Mouse (Mus musculus): ENCODE data around the gene Fli1. TPM values are rescaled to one million over a fixed set of nuclear protein-coding genes. Genes with fewer than 3 reads are reported as not detected.

The Fli1 gene
- polyA plus RNA-seq, 1 experiment from 2014 or later = 3.6 TPM

DNA sequence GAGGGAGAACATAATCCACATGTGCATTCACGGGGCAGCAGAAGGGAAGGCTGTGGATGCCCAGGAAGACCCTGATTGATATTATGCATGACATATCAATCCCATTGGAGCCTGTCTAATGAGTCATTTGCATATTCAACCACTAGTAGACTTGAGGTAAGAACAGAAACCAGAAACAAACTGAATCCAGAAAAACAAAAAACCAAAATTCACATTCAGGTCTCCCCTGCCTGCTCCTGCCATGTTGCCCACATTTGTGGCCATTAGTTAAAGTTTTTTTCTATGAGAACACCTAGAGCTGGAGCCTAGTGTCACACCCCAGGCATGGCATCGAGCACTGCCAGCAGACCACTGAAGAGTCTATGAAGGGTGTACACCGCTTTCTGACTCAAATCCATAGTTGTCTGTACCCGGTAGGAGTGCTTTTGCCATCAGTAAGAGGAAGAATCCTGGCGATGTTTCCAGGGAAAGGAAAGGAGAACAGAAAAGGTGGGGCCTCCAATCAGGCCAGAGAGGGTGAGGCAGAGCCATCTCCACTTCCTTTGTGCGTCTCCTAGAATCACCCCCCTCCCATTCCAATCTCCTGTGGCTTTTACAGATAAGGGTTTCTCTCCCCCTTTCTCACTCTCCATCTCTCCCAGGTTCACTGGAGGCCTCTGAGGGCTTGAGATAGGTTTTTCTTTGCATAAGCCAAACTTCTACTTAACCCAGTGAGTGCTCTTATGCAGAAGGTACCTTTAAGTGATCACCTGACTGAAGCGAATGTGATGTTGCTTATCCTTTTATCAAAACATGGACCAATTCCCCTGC, 32.0 kb downstream of the Fli1 start:
- H3K4me2 ChIP-seq (ENCODE audit: low read depth, low read length) = no peak overlapping the region
- ATAC-seq (ENCODE audit: low read depth) = no peak
- H3K9me3 ChIP-seq (ENCODE audit: control insufficient read depth, low read length) = no peaks in the 10 kb centered on the region
- WGBS = 80% methylated on average over 7 of the region's 7 CpGs
- H3K9ac ChIP-seq (replicated peaks; ENCODE audit: low read depth, low read length) = no peak overlapping the region
- H3K4me3 ChIP-seq (ENCODE audit: low read depth, low read length) = no peak overlapping the region
- no peaks in the 10 kb centered on the region for H3K36me3 ChIP-seq (ENCODE audit: control insufficient read depth, insufficient read depth, low read length)
- H3K27me3 ChIP-seq (ENCODE audit: control insufficient read depth, insufficient read depth, low read length) = no peaks in the 10 kb centered on the region
- H3K27ac ChIP-seq (ENCODE audit: low read depth, low read length) = no peak overlapping the region
- H3K4me1 ChIP-seq (ENCODE audit: control insufficient read depth, insufficient read depth, low read length) = no peaks in the 10 kb centered on the region

DNA sequence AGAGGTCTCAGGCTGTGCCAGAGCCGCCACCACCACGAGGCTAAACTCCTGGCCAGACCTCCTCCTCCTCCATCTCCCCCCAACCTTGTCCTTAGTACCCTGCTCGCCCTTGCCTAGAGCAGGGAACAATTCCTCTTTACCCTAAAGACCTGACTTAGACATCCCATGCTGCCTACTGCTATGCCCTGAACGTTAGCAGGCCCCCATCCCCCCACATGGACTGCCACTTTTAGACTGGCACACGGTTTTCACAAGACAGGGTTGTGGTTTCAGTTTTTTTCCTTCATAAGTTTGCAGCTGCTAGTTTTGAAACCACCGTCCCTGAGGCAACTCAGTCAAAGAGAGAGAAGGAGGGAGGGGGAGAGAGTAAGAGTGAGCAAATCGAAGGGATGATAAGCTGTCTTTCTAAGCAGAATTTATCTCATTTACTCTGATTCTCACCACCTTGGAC, 32.9 kb downstream of the Fli1 start:
- no peak for ATAC-seq (ENCODE audit: low read depth)
- no peak overlapping the region for H3K27ac ChIP-seq (ENCODE audit: low read depth, low read length)
- WGBS = 74% methylated on average over 7 of the region's 7 CpGs

DNA sequence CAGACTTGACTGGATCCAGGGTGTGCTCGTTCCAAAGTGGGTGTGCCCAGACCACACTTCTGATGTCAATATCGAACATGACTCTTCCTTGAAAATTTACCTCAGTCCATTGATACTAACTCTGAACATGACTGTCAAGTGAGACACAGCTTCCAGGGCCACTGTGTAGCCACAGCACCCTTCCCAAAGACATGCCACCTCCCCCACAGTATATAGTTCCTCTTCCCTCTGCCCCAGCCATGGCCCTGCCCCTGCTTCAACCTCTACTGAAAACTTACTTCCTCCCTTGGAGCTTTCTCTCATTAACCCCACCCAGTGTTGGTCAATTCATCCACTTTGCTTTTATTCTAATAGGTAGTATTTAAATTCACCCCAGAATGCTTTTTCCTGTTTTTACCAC, 34.0 kb downstream of the Fli1 start:
- ATAC-seq (ENCODE audit: low read depth) = no peak
- H3K4me2 ChIP-seq (ENCODE audit: low read depth, low read length) = no peak overlapping the region
- WGBS = 80% methylated on average over 2 of the region's 2 CpGs

More for the DNA sequence above, 32.9 kb downstream of the Fli1 start:
- no peaks in the 10 kb centered on the region for H3K9me3 ChIP-seq (ENCODE audit: control insufficient read depth, low read length)
- H3K9ac ChIP-seq (replicated peaks; ENCODE audit: low read depth, low read length) = no peak overlapping the region
- no peaks in the 10 kb centered on the region for H3K4me1 ChIP-seq (ENCODE audit: control insufficient read depth, insufficient read depth, low read length)
- no peaks in the 10 kb centered on the region for H3K36me3 ChIP-seq (ENCODE audit: control insufficient read depth, insufficient read depth, low read length)
- H3K27me3 ChIP-seq (ENCODE audit: control insufficient read depth, insufficient read depth, low read length) = no peaks in the 10 kb centered on the region
- H3K4me2 ChIP-seq (ENCODE audit: low read depth, low read length) = no peak overlapping the region
- H3K4me3 ChIP-seq (ENCODE audit: low read depth, low read length) = no peak overlapping the region

DNA sequence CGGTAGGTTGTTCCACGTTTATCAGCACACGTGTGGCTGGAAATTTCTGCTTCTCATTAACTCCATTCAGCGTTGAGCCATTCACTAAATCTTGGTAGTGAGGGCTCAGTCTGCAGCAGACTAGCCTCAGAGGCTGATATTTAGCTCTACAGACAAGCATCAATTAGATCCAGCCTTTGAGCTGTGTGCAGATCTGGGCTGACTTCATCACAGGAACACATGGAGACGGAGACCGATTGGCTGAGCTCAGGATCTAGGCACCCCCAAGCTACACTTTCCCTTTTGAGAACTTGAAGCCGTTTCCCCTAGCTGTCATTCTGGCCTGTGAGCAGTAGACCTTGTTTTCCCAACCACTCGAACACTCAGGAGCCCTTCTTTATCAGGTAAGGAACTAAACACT, 34.5 kb downstream of the Fli1 start:
- no peak overlapping the region for H3K4me3 ChIP-seq (ENCODE audit: low read depth, low read length)
- no peaks in the 10 kb centered on the region for H3K9me3 ChIP-seq (ENCODE audit: control insufficient read depth, low read length)
- H3K4me2 ChIP-seq (ENCODE audit: low read depth, low read length) = no peak overlapping the region
- WGBS = 76% methylated on average over 8 of the region's 8 CpGs
- ATAC-seq (ENCODE audit: low read depth) = no peak
- no peaks in the 10 kb centered on the region for H3K27me3 ChIP-seq (ENCODE audit: control insufficient read depth, insufficient read depth, low read length)
- H3K27ac ChIP-seq (ENCODE audit: low read depth, low read length) = no peak overlapping the region
- no peaks in the 10 kb centered on the region for H3K4me1 ChIP-seq (ENCODE audit: control insufficient read depth, insufficient read depth, low read length)
- no peaks in the 10 kb centered on the region for H3K36me3 ChIP-seq (ENCODE audit: control insufficient read depth, insufficient read depth, low read length)
- H3K9ac ChIP-seq (replicated peaks; ENCODE audit: low read depth, low read length) = no peak overlapping the region

More for the DNA sequence above, 34.0 kb downstream of the Fli1 start:
- no peak overlapping the region for H3K27ac ChIP-seq (ENCODE audit: low read depth, low read length)
- no peak overlapping the region for H3K9ac ChIP-seq (replicated peaks; ENCODE audit: low read depth, low read length)
- no peaks in the 10 kb centered on the region for H3K36me3 ChIP-seq (ENCODE audit: control insufficient read depth, insufficient read depth, low read length)
- H3K4me3 ChIP-seq (ENCODE audit: low read depth, low read length) = no peak overlapping the region
- no peaks in the 10 kb centered on the region for H3K9me3 ChIP-seq (ENCODE audit: control insufficient read depth, low read length)
- H3K4me1 ChIP-seq (ENCODE audit: control insufficient read depth, insufficient read depth, low read length) = no peaks in the 10 kb centered on the region
- H3K27me3 ChIP-seq (ENCODE audit: control insufficient read depth, insufficient read depth, low read length) = no peaks in the 10 kb centered on the region

DNA sequence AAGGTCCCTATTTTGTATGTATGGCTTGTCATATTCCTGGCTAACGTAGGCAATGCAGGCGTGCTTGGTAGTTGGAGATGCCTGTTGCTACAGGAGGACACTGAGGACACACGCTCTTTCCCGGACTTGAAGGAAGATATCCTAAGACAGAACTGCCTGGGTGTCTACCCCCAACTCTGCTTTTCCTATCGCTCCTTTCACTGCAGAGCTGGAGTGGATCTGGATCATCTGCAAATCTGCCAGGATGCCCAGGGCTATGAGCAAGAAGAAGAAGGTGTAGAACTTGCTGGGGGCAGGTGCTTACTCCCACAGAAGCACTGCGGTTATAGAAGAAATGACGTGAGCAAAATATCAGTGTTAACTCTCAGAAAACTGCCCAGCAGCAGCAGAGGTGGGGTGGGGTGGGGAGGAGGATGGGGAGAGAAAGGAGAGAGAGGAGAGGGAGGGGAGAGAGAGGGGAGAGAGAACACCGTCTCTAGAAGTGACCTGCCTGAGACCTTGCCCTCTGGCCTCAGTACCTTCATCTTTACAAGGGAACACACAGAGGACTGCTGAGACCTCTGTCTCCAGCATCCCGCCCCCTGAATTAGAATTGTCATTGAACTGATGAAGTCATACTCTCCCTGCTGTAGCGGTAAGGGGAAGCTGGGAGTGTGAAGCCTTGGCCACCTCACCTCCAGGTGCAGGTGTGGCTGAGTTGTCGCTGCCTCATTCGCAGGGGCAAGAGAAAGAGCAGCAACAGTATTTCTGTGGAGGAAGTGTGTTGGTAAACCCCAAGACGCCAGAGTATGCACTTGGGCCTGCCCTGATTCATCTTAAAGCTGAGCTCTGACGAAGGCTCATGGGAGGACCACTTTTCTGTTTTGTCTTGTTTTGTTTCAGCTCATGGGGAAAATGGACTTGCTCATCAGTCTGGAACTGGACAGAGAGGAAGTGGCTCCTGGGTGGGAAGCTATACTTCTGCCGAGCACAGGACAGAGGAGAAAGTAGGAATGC, 35.5 kb downstream of the Fli1 start:
- Histone ChIP-seq H3K27me3 (ENCODE audit: control insufficient read depth, insufficient read depth, low read length) (no peaks in the 10 kb centered on the region), H3K4me1 (ENCODE audit: control insufficient read depth, insufficient read depth, low read length) (no peaks in the 10 kb centered on the region), H3K9me3 (ENCODE audit: control insufficient read depth, low read length) (no peaks in the 10 kb centered on the region), H3K36me3 (ENCODE audit: control insufficient read depth, insufficient read depth, low read length) (no peaks in the 10 kb centered on the region), H3K4me3 (ENCODE audit: low read depth, low read length) (no peak overlapping the region), H3K4me2 (ENCODE audit: low read depth, low read length) (no peak overlapping the region), H3K9ac (replicated peaks; ENCODE audit: low read depth, low read length) (no peak overlapping the region), H3K27ac (ENCODE audit: low read depth, low read length) (no peak overlapping the region)
- no peak for ATAC-seq (ENCODE audit: low read depth)
- WGBS = 79% methylated on average over 15 of the region's 15 CpGs

DNA sequence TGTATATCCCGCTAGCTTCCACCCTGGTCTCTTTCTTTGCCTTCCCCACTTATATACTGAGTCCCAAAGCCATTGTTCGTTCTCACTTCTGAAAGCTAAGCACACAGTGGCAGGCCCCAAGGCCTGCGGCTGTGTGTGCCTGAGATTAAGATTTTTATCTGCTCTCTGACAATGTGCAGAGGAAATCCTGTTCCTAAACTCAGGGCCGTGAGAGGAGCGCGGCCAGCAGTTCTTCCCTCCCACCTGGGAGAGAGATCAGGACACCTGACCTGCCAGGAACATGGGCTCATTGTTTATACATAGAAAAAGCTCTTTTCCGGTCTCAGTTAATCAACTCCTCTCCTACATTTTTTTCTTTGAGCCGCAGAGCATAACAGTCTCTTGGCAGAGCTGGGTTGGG, 36.5 kb downstream of the Fli1 start:
- no peaks in the 10 kb centered on the region for H3K9me3 ChIP-seq (ENCODE audit: control insufficient read depth, low read length)
- WGBS = 76% methylated on average over 8 of the region's 8 CpGs
- no peak overlapping the region for H3K4me3 ChIP-seq (ENCODE audit: low read depth, low read length)
- no peak overlapping the region for H3K27ac ChIP-seq (ENCODE audit: low read depth, low read length)
- H3K4me2 ChIP-seq (ENCODE audit: low read depth, low read length) = no peak overlapping the region
- H3K36me3 ChIP-seq (ENCODE audit: control insufficient read depth, insufficient read depth, low read length) = no peaks in the 10 kb centered on the region
- no peaks in the 10 kb centered on the region for H3K27me3 ChIP-seq (ENCODE audit: control insufficient read depth, insufficient read depth, low read length)
- ATAC-seq (ENCODE audit: low read depth) = no peak
- H3K9ac ChIP-seq (replicated peaks; ENCODE audit: low read depth, low read length) = no peak overlapping the region
- no peaks in the 10 kb centered on the region for H3K4me1 ChIP-seq (ENCODE audit: control insufficient read depth, insufficient read depth, low read length)

DNA sequence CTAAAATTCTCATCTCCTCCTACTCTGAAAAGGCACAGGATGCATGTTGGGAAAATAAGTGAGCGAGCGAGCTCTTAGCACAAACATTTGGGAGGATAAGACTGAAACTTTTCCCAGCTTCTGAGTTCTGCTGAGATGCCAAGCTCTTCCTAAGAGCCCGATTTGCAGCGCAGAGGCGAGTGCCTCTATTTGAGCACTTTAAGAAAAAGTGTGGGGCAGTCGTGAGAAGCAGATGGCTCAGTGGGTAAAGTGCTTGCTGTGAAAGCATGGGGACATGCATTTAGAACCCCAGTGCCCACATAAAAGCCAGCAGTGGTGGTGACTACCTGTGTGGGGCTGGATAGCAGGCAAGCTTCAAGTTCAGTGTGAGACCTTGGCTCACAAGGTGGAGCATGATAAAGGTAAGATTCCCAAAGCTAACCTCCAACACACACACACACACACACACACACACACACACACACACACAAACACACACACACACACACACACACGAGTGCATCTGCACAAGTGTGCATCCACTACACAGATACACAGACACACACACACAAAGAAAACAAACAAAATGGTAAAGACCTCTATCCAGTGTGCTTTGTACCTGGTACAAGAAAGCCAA, 37.1 kb downstream of the Fli1 start:
- H3K4me2 ChIP-seq (ENCODE audit: low read depth, low read length) = no peak overlapping the region
- no peak overlapping the region for H3K27ac ChIP-seq (ENCODE audit: low read depth, low read length)
- no peak overlapping the region for H3K9ac ChIP-seq (replicated peaks; ENCODE audit: low read depth, low read length)
- no peaks in the 10 kb centered on the region for H3K4me1 ChIP-seq (ENCODE audit: control insufficient read depth, insufficient read depth, low read length)
- ATAC-seq (ENCODE audit: low read depth) = no peak
- no peak overlapping the region for H3K4me3 ChIP-seq (ENCODE audit: low read depth, low read length)
- no peaks in the 10 kb centered on the region for H3K9me3 ChIP-seq (ENCODE audit: control insufficient read depth, low read length)
- WGBS = 81% methylated on average over 7 of the region's 7 CpGs
- H3K27me3 ChIP-seq (ENCODE audit: control insufficient read depth, insufficient read depth, low read length) = no peaks in the 10 kb centered on the region
- no peaks in the 10 kb centered on the region for H3K36me3 ChIP-seq (ENCODE audit: control insufficient read depth, insufficient read depth, low read length)

DNA sequence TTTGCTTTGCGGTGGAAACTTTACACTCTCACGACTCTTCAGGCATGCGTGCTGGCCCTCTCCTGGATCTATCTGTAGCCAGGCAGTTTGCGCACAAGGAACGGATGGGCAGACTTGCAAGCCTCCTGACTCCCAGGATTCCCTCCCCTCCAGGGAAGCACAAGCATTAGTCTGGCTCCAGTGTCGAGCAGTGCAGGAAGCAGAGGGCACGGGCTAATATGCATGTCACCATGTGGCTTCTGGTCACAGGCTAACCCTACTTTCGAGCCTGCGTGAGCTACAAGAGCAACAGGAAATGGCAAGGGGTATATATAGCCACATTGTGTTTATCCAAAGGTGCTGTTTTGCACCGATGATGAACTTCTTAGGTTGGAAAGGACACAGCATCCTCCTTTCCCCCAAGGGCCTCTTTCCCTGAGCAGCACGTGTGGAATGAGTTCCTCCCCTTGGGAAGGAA, 38.6 kb downstream of the Fli1 start:
- Histone ChIP-seq H3K27me3 (ENCODE audit: control insufficient read depth, insufficient read depth, low read length) (no peaks in the 10 kb centered on the region), H3K36me3 (ENCODE audit: control insufficient read depth, insufficient read depth, low read length) (no peaks in the 10 kb centered on the region), H3K27ac (ENCODE audit: low read depth, low read length) (no peak overlapping the region), H3K4me1 (ENCODE audit: control insufficient read depth, insufficient read depth, low read length) (no peaks in the 10 kb centered on the region), H3K9me3 (ENCODE audit: control insufficient read depth, low read length) (no peaks in the 10 kb centered on the region), H3K9ac (replicated peaks; ENCODE audit: low read depth, low read length) (no peak overlapping the region), H3K4me2 (ENCODE audit: low read depth, low read length) (no peak overlapping the region), H3K4me3 (ENCODE audit: low read depth, low read length) (no peak overlapping the region)
- no peak for ATAC-seq (ENCODE audit: low read depth)
- 77% methylated on average over 11 of the region's 11 CpGs for whole genome bisulfite sequencing

Data from neural tube, embryonic 14.5 days (tissue).